Mouse (Mus musculus): Measurements from ENCODE around the gene Vmn1r116. TPM values are rescaled to one million over a fixed set of nuclear protein-coding genes. Genes with fewer than 3 reads are reported as not detected.

Gene Vmn1r116
- not detected for total RNA-seq (2023)

DNA sequence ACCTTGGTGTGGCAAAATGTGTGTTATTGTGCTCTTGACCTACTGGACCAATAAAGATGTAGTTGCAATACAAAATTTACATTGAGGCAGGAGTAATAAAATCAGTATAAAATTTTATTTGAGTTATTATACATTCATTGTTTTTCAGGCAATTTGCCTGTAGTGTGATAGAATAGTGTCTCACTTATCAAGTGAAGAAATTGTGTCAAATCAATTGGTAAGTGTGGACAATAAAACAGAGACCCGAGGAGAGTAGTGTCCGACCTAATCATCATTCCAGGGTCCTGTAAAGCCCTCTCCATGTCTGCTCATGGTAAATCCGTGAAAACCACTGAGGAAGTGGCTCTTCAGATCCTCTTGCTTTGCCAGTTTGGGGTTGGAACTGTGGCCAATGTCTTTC lies at the start of gene Vmn1r116:
Gene Vmn1r116 (plus strand): TSS at position 301 of the 400 bp plus-strand sequence.

DNA sequence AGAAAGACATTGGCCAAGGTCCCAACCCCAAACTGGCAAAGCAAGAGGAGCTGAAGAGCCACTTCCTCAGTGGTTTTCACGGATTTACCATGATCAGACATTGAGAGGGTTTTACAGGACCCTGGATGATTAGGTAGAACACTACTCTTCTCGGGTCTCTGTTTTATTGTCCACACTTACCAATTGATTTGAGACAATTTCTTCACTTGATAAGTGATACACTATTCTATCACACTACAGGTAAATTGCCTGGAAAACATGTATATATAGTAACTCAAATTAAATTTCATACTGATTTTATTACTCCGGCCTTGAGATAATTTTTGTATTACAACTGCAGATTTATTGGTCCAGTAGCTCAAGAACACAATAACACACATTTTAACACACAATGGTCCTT lies 27.2 kb upstream of the Vmn1r116 start, which contains the start of gene Vmn1r115:
Gene Vmn1r115 (minus strand): TSS at position 101 of the 400 bp plus-strand sequence.

DNA sequence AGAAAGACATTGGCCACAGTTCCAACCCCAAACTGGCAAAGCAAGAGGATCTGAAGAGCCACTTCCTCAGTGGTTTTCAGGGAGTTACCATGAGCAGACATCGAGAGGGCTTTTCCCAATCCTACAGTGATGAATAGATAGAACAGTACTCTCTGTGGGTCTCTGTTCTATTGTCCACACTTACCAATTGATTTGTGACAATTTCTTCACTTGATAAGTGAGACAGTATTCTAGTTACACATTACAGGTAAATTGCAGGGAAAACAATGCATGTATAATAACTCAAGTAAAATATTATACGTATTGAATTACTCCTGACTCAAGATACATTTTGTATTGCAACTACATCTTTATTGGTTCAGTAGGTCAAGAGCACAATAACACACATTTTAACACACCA lies 12.0 kb downstream of the Vmn1r116 start, which contains the start of gene Vmn1r117:
Gene Vmn1r117 (minus strand): TSS at position 101 of the 400 bp plus-strand sequence.

DNA sequence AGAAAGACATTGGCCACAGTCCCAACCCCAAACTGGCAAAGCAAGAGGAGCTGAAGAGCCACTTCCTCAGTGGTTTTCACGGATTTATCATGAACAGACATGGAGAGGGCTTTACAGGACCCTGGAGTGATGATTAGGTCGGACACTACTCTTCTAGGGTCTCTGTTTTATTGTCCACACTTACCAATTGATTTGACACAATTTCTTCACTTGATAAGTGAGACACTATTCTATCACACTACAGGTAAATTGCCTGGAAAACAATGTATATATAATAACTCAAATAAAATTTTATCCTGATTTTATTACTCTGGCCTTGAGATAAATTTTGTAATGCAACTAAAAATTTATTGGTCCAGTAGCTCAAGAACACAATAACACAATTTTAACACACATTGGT lies 40.2 kb downstream of the Vmn1r116 start, which contains the start of gene Vmn1r118:
Gene Vmn1r118 (minus strand): TSS at position 101 of the 400 bp plus-strand sequence.

Other genes starting within 250 kb of the Vmn1r116 start
- gene Vmn1r107, start 203.3 kb upstream of the Vmn1r116 start, total RNA-seq (2023) = not detected
- gene Vmn1r111, start 169.0 kb upstream of the Vmn1r116 start, total RNA-seq (2023) = not detected
- gene Gm10668, start 141.6 kb upstream of the Vmn1r116 start, total RNA-seq (2023) = not detected
- gene Vmn1r112, start 101.1 kb upstream of the Vmn1r116 start, total RNA-seq (2023) = not detected
- not detected for gene Vmn1r113, start 85.0 kb upstream of the Vmn1r116 start, total RNA-seq (2023)
- not detected for gene Vmn1r114, start 60.1 kb upstream of the Vmn1r116 start, total RNA-seq (2023)
- gene Vmn1r115, start 27.3 kb upstream of the Vmn1r116 start, total RNA-seq (2023) = not detected
- gene Vmn1r117, start 11.9 kb downstream of the Vmn1r116 start, total RNA-seq (2023) = not detected
- not detected for gene Vmn1r118, start 40.1 kb downstream of the Vmn1r116 start, total RNA-seq (2023)
- not detected for gene Vmn1r119, start 140.2 kb downstream of the Vmn1r116 start, total RNA-seq (2023)
- gene Vmn1r120, start 181.5 kb downstream of the Vmn1r116 start, total RNA-seq (2023) = not detected
- not detected for gene Vmn1r121, start 226.3 kb downstream of the Vmn1r116 start, total RNA-seq (2023)

Data from monocyte, adult 59 days (primary cell).